Mouse (Mus musculus): ENCODE data around the gene Gm15737. TPM values are rescaled to one million over a fixed set of nuclear protein-coding genes. Genes with fewer than 3 reads are reported as not detected.

Gm15737 gene
- polyA plus RNA-seq, 1 experiment from 2014 or later, result not detected

DNA sequence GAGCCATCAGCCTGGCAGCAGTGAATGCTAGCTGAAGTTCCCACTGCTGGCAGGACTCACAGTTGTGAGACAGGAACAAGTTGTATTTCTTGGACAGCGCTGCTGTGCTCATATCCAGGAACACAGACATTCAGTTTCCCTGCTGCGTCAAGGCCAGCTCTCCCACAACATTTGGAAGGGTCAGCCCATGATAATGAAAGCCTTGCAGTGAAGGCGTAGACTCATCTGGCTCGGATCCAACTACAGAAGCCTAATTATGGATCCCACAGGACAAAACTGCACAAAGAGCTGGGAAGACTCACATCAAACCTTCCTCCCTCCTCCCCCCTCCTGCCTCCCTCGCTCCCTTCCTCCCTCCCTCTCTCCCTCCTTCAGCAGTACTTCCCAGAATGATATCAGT lies 18.9 kb upstream of the Gm15737 start:
- Histone ChIP-seq H3K4me1 (peaks cover 6% of the 10 kb centered on the region), H3K27ac (no peak overlapping the region), H3K4me2 (replicated peaks) (no peak overlapping the region), H3K9ac (no peak overlapping the region), H3K36me3 (no peaks in the 10 kb centered on the region), H3K27me3 (0 out of 2 replicates have a peak, but pooled peaks cover 3% of the 10 kb centered on the region), H3K4me3 (no peak overlapping the region), H3K9me3 (replicated peaks) (no peaks in the 10 kb centered on the region)
- WGBS, result 32% methylated on average over 5 of the region's 5 CpGs
- peak; percentile 48 for ATAC-seq (ENCODE audit: low FRiP score)

DNA sequence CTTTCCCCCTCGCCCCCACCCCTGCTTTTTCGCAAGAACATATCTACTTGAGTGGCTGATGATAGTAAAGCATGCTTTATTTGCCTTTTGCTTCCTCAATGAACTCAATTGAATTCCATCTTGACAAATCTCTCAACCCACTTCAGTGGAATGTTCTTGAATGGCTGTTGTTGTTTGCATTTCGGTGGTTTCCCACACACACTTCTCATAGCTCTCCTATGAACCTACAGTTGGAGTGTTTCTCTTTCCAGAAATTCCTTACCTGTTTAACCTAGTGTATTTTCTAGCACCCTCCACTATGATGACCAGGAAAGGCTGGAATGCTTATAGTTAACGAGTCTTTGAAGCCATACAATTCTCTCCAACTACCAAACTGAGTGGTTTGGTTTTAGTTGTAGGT lies 14.3 kb upstream of the Gm15737 start:
- 86% methylated on average over 4 of the region's 4 CpGs for WGBS
- H3K4me1 ChIP-seq, result peaks cover 6% of the 10 kb centered on the region
- H3K27ac ChIP-seq, result no peak overlapping the region
- H3K9me3 ChIP-seq (replicated peaks), result no peaks in the 10 kb centered on the region
- no peak overlapping the region for H3K4me2 ChIP-seq (replicated peaks)
- ATAC-seq (ENCODE audit: low FRiP score), result no peak
- 0 out of 2 replicates have a peak, but pooled peaks cover 3% of the 10 kb centered on the region for H3K27me3 ChIP-seq
- no peak overlapping the region for H3K9ac ChIP-seq
- H3K36me3 ChIP-seq, result no peaks in the 10 kb centered on the region
- H3K4me3 ChIP-seq, result no peak overlapping the region

DNA sequence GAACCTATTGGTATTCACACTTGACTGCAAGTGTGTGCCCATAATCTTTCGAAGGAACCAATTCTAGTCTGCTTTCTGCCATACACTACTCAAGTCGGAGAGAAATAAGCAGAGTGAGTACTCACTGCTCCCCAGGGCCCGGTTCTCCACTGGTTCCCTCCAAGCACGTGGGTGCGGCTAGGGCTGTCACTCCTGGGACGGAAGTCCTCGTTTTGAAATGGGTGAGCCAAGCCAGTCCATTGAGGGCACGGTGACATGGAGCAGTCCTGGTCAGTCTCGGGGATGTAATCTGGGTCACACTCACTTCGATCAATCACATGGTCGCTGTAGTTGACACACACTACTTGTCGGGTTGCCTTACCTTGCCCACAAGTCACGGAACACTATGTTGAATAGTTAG lies 11.4 kb upstream of the Gm15737 start:
- no peaks in the 10 kb centered on the region for H3K36me3 ChIP-seq
- WGBS, result 88% methylated on average over 13 of the region's 13 CpGs
- no peak overlapping the region for H3K4me2 ChIP-seq (replicated peaks)
- H3K9me3 ChIP-seq (replicated peaks), result no peaks in the 10 kb centered on the region
- H3K27me3 ChIP-seq, result 0 out of 2 replicates have a peak, but pooled peaks cover 3% of the 10 kb centered on the region
- no peak overlapping the region for H3K4me3 ChIP-seq
- no peaks in the 10 kb centered on the region for H3K4me1 ChIP-seq
- ATAC-seq (ENCODE audit: low FRiP score), result no peak
- no peak overlapping the region for H3K27ac ChIP-seq
- H3K9ac ChIP-seq, result no peak overlapping the region

DNA sequence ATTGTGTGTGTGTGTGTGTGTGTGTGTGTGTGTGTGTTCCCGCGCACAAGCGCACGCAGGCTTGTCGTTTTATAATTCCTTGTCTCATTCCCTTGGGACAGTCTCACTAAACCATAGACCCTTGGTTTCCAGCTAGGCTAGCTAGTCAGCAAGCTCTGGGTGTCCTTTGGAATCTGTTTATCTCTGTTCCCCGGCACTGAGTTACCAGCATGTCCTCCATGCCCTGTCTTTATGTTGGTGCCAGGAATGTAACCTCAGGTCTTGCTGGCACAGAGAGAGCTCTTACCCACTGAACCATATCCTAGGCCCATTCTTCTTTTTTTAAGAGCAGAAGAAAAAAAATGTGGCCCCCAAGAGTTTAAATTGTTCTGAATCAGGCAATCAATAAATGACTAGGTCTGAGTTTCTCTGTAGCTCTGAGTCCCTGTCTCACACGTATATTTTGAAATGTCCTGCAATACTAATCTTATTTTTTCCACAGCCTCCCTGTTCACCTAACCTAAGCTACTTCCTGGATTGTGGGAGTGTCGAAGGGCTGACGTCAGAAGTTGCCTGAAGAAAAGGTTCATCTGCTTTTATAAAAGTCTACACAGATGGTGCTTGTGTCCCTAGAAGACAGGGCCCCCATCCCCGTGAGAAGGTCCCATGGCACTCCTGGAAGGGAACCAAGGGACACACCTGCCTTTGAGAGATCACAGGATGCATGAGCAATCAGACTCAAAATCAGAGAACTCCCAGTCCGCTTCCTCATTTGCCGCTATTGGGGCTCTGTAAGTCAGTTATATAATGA lies 10.2 kb upstream of the Gm15737 start:
- 80% methylated on average over 12 of the region's 12 CpGs for WGBS
- Histone ChIP-seq H3K9ac (no peak overlapping the region), H3K9me3 (replicated peaks) (no peaks in the 10 kb centered on the region), H3K4me2 (replicated peaks) (no peak overlapping the region), H3K36me3 (no peaks in the 10 kb centered on the region), H3K27ac (no peak overlapping the region), H3K27me3 (0 out of 2 replicates have a peak, but pooled peaks cover 3% of the 10 kb centered on the region), H3K4me1 (no peaks in the 10 kb centered on the region), H3K4me3 (no peak overlapping the region)
- ATAC-seq (ENCODE audit: low FRiP score), result no peak

DNA sequence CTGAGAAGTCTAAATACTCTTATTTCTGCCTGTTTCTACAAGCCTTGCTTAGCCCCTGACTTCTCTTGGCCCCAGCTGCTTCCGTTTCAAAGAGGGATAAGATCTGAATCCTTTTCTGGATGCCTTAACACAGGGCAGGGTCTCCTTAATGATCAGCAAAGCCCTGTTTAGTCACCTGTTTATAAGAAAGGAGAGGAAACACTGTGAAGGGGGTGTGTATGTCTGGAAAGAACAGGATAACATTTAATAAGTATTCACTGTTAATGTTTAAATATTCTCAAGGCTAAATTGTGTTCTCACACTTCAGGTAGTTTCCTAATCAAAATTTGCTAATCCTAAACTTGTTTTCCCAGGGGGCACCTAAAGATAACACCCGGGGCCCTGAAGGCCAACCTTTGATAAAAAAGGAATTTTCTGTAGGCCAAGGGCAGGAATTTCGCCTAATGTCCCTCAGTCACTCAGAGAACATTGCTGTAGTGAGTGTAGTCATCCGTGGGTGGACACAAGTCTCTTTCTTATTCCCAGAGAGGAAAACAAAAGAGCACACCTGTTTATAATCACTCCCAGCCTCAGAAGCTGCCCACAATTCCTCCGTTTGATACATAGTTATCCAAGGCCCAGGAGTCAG lies 8.8 kb upstream of the Gm15737 start:
- Histone ChIP-seq H3K9me3 (replicated peaks) (no peaks in the 10 kb centered on the region), H3K36me3 (no peaks in the 10 kb centered on the region), H3K4me1 (no peaks in the 10 kb centered on the region), H3K27me3 (no peaks in the 10 kb centered on the region), H3K4me3 (no peak overlapping the region), H3K27ac (no peak overlapping the region), H3K4me2 (replicated peaks) (no peak overlapping the region), H3K9ac (no peak overlapping the region)
- WGBS, result 72% methylated on average over 5 of the region's 5 CpGs
- ATAC-seq (ENCODE audit: low FRiP score), result no peak

DNA sequence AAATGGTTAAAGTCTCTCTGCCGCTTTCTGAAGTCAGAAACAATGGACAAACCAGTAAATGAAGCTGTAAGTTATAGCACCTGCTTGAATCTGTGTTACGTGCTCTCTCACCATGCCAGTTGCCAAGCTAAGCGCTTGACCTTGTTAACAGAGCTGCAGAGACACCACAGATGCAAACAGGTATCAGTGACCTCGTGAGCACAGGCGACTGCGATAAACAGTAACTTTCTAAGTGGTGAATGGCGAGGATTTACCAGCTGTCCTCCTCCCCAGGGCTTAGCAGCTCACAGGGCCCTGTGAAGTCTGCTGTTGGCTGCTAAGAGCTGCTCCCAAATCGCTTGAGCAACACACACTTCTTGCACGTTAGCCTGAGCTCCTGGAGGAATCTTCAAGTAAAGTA lies 6.6 kb upstream of the Gm15737 start:
- no peak for ATAC-seq (ENCODE audit: low FRiP score)
- H3K9me3 ChIP-seq (replicated peaks), result no peaks in the 10 kb centered on the region

DNA sequence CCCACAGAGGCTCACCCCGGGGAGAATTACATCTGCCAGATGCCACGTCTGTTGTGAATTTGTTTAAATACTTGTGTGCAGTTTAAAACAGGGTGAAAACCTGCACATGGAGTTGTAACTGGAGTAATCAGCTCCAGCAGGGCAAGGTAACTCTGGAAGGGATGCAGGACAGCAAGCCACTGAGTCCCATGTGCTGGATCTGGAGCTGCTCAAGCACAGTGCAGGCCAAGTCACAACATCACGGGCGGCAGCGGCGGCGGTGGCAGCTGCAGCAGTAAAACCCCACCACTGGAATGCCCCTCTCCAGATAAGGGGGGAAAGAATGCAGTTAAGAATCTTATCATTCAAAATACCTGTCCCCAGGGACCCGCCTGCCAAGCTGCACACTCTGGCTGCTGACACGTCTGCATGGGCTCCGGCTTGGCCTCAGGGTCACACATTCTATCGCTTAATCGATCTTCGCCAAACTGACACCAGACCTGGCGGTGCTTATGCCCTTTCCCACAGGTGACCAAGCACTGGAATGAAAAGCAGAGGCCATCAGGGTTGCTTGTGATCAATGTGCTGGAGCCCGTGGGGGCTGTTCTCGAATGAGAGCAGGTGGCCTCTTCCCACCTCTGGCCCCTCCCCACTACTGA lies 544 bp downstream of the Gm15737 start:
- Histone ChIP-seq H3K9ac (no peak overlapping the region), H3K27me3 (no peaks in the 10 kb centered on the region)
- 56% methylated on average over 16 of the region's 16 CpGs for WGBS

More for the DNA sequence above, 6.6 kb upstream of the Gm15737 start:
- Histone ChIP-seq H3K9ac (no peak overlapping the region), H3K27ac (no peak overlapping the region), H3K4me1 (no peaks in the 10 kb centered on the region), H3K4me3 (no peak overlapping the region), H3K27me3 (no peaks in the 10 kb centered on the region), H3K36me3 (no peaks in the 10 kb centered on the region), H3K4me2 (replicated peaks) (no peak overlapping the region)
- WGBS, result 79% methylated on average over 9 of the region's 9 CpGs

DNA sequence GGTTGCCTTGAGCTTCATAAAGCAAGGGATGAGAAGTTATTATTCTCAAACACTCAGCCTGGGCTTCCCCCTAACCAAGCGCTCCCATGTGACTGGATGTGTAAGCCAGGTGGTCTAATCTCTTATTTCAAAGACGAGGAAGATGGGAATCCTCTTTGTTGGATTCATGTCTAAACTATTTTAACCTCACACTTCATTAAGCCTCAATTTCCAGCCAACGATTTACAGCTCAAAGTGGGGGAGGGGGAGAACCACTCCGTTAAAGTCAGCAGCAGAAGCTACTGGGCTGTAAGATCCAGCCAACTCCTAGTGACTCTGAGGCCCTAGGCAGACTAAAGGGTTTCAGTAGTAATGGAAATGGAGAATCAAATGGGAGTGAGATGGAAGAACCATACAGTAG lies 2.7 kb downstream of the Gm15737 start:
- Histone ChIP-seq H3K9ac (no peak overlapping the region), H3K27ac (no peak overlapping the region), H3K27me3 (no peaks in the 10 kb centered on the region), H3K4me3 (no peak overlapping the region), H3K9me3 (replicated peaks) (no peaks in the 10 kb centered on the region), H3K36me3 (no peaks in the 10 kb centered on the region), H3K4me1 (peaks cover 8% of the 10 kb centered on the region; the same call in 1 of the 2 replicates), H3K4me2 (replicated peaks) (no peak overlapping the region)
- no peak for ATAC-seq (ENCODE audit: low FRiP score)
- WGBS, result 61% methylated on average over 4 of the region's 4 CpGs

More for the DNA sequence above, 544 bp downstream of the Gm15737 start:
- no peak for ATAC-seq (ENCODE audit: low FRiP score)
- no peak overlapping the region for H3K27ac ChIP-seq
- H3K4me1 ChIP-seq, result peaks cover 8% of the 10 kb centered on the region; the same call in 1 of the 2 replicates
- no peak overlapping the region for H3K4me2 ChIP-seq (replicated peaks)
- H3K9me3 ChIP-seq (replicated peaks), result no peaks in the 10 kb centered on the region
- H3K4me3 ChIP-seq, result no peak overlapping the region
- no peaks in the 10 kb centered on the region for H3K36me3 ChIP-seq

DNA sequence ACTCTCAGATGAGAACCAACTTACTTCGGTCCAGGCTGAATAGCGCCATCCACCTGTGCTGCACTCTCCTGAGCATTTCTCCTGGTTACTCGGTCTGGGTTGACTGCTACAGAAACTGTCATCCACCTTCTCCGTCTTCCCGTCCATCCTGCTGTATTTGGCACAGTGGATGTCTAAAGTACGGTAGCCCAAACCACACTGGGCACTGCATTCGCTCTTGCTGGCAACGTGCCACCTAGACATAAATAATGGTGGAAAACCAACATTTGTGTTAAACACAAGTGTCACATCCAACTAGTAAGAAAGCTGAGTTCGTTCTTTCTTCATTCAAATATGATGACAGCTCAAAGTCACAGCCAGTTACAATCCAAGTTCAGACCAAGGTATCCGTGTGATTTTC lies 3.6 kb downstream of the Gm15737 start:
- WGBS, result 86% methylated on average over 10 of the region's 10 CpGs
- Histone ChIP-seq H3K4me1 (peaks cover 8% of the 10 kb centered on the region; the same call in 1 of the 2 replicates), H3K36me3 (0 out of 2 replicates have a peak, but pooled peaks cover 3% of the 10 kb centered on the region), H3K4me2 (replicated peaks) (no peak overlapping the region), H3K9me3 (replicated peaks) (no peaks in the 10 kb centered on the region), H3K9ac (no peak overlapping the region), H3K4me3 (no peak overlapping the region), H3K27me3 (no peaks in the 10 kb centered on the region), H3K27ac (no peak overlapping the region)
- no peak for ATAC-seq (ENCODE audit: low FRiP score)

DNA sequence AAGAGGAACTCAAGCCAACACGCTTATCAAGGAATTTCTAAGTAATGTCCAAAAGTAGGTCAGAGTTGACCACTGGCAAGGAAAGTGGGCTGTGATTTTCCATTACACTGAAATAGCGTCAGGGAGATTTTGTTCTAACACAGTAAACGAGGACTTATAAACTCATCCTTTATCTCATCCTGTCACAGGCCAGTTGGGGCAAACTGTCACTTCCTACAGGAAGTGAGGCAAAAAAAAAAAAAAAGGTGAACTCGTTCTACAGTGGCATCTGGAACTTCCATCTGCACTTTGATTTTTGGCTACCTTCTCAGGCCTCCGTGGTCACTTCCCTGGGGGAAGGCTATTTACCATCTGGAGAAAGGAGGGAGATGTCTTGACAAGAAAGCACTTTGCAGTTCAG lies 5.7 kb downstream of the Gm15737 start:
- Histone ChIP-seq H3K4me1 (peaks cover 2% of the 10 kb centered on the region; the same call in 1 of the 2 replicates), H3K4me3 (no peak overlapping the region), H3K27ac (no peak overlapping the region), H3K4me2 (replicated peaks) (no peak overlapping the region), H3K36me3 (0 out of 2 replicates have a peak, but pooled peaks cover 3% of the 10 kb centered on the region), H3K27me3 (no peaks in the 10 kb centered on the region), H3K9me3 (replicated peaks) (no peaks in the 10 kb centered on the region), H3K9ac (no peak overlapping the region)
- 74% methylated on average over 5 of the region's 5 CpGs for WGBS
- ATAC-seq (ENCODE audit: low FRiP score), result no peak

DNA sequence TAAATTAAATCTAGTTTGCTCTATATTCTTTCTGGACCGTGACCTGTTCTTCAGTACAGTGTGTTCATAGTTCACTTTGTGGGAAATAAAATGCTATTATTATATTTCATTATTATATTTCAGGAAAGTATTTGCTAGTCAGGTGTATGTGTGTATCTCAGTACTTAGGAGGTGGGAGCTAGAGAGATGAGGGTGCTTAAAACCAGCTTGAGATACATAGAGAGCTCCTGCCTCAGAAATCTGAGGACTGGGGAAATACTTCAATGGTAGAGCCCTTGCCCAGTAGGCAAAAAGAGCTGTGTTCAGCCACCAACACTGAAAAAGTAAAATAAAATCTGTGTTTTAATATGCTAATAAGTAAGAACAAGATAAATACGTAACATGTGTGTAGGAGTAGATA lies 6.2 kb downstream of the Gm15737 start:
- H3K4me2 ChIP-seq (replicated peaks), result no peak overlapping the region
- no peaks in the 10 kb centered on the region for H3K27me3 ChIP-seq
- no peak for ATAC-seq (ENCODE audit: low FRiP score)
- H3K4me3 ChIP-seq, result no peak overlapping the region
- H3K4me1 ChIP-seq, result no peaks in the 10 kb centered on the region
- 92% methylated on average over 2 of the region's 2 CpGs for WGBS
- no peaks in the 10 kb centered on the region for H3K9me3 ChIP-seq (replicated peaks)
- 0 out of 2 replicates have a peak, but pooled peaks cover 3% of the 10 kb centered on the region for H3K36me3 ChIP-seq
- H3K9ac ChIP-seq, result no peak overlapping the region
- no peak overlapping the region for H3K27ac ChIP-seq

DNA sequence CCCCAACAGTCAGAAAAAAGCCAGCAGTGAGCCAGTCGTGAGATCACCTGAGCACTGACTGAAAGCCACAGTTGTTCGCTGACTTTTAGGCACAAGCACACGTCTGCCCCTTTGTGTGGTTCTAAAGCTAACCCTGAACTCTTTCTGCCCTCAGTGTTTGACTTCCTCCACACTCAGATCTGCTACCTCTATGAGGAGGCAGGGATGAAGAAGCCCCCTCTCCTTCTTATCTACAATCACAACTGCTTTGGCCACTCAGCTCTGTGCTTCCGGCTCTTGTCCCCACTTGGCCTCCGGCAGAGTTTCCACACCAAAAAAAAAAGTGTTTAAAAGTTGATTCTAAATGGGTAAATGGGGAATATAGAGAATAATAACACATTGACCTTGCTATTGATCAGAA lies 7.0 kb downstream of the Gm15737 start:
- Histone ChIP-seq H3K36me3 (0 out of 2 replicates have a peak, but pooled peaks cover 3% of the 10 kb centered on the region), H3K9ac (no peak overlapping the region), H3K4me1 (no peaks in the 10 kb centered on the region), H3K4me3 (no peak overlapping the region), H3K9me3 (replicated peaks) (no peaks in the 10 kb centered on the region), H3K27ac (no peak overlapping the region), H3K27me3 (no peaks in the 10 kb centered on the region), H3K4me2 (replicated peaks) (no peak overlapping the region)
- no peak for ATAC-seq (ENCODE audit: low FRiP score)
- WGBS, result 73% methylated on average over 5 of the region's 5 CpGs
